Mouse (Mus musculus) right cerebral cortex, adult 18-20 months (tissue): ENCODE results near the gene Slc35f6.
"Not testable (repeated sequence)": the region's sequence is repeated elsewhere in the genome, so short reads cannot be mapped to it uniquely, and the experiment has no call there.

Source experiments
- DNase-seq: peaks from one replicate; pipeline ENCODE4 v3.0.0; 2022; ENCODE audit warnings: mixed read lengths

The Slc35f6 gene

GRCm38 (mm10) chr5:30660813-30661212 lies 13.1 kb downstream of the Slc35f6 start:
- no peak for DNase-seq

GRCm38 (mm10) chr5:30665360-30665759 lies 17.6 kb downstream of the Slc35f6 start:
- DNase-seq = no peak

DNA sequence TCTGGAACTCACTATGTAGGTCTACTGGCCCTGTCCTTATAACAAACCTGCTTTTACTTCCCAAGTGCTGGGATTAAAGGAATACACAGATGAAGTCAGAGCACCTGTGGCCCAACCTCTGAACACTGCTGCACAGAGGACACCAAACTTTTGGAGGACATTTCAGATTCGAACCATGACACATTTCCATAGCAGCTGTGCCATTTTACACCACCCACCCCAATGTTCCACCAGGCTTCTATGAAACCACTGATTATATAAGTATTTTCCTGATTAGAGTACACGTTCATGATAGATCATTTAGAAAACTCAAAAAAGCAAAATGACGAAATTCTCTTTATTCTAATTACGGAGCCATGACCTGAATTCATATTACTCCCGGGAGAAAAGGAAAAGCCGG lies 18.2 kb downstream of the Slc35f6 start:
- DNase-seq = peak; percentile 66

GRCm38 (mm10) chr5:30666391-30667195 lies 18.9 kb downstream of the Slc35f6 start, which contains the start of gene Cenpa:
TSS of gene Cenpa (plus strand) at chr5:30666777.
- peak; percentile 96 for DNase-seq

- DNase-seq = no peak
Measured at GRCm38 (mm10) chr5:30667215-30667614, 19.5 kb downstream of the Slc35f6 start.

GRCm38 (mm10) chr5:30667686-30668085 lies 20.0 kb downstream of the Slc35f6 start:
- no peak for DNase-seq

GRCm38 (mm10) chr5:30668637-30669495 lies 21.1 kb downstream of the Slc35f6 start:
- no peak for DNase-seq

DNA sequence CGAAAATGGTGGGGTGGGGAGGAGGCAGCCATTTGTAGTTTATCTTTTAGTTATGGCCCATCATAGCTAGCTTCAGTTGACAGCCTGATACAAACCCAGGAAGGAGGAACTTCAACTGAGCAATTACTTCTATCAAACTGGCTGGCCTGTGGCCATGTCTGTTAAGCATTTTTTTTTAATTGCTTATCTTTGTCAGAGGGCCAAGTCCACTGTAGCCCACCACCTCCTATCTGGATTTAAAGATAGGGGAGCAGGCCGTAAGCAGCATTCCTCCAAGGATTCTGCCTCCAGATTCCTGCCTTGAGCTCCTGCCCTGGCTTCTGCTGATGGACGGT lies 21.7 kb downstream of the Slc35f6 start:
- DNase-seq = no peak

DNA sequence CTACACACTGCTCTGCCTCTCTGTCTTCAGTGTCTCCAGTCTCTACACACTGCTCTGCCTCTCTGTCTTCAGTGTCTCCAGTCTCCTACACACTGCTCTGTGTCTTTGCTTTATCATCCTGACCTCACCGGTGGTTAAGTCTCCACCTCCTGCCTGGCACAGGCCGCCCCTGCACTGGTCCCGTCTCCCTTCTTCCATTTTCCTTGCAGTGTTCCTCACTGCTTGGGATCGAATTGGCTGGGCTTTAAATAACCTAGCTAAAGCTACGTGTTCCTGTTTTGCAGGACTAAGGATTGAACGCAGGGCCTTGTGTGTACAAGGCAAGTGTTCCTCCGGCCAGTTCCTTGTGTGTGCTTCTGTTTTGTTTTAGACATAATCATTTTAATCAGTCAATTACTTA lies 22.4 kb downstream of the Slc35f6 start:
- no peak for DNase-seq

DNA sequence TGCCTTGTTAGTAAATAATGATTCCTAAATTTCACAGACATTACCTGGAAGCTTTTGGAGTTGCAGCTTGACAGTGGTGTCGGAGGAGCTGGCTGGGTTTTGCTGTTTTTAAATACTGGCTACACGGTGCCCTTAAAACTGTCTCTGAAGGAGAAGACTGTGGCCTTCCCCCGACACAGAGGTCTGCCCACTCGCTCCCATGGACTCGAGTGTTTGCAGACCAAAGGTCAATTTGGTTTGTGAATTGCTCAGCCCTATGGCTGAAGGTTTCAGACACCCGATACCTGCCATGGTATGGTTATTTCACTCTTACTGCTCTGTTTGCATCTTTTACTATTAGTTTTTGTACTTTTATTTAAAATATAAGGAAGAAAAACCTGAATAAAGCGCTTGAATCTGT lies 26.3 kb downstream of the Slc35f6 start:
- DNase-seq = no peak

GRCm38 (mm10) chr5:30676800-30677199 lies 29.1 kb downstream of the Slc35f6 start:
- DNase-seq = no peak

GRCm38 (mm10) chr5:30678069-30678468 lies 30.3 kb downstream of the Slc35f6 start:
- not testable (repeated sequence) for DNase-seq

GRCm38 (mm10) chr5:30678722-30679296 lies 31.1 kb downstream of the Slc35f6 start:
- no peak for DNase-seq

GRCm38 (mm10) chr5:30679593-30679992 lies 31.9 kb downstream of the Slc35f6 start:
- no peak for DNase-seq

DNA sequence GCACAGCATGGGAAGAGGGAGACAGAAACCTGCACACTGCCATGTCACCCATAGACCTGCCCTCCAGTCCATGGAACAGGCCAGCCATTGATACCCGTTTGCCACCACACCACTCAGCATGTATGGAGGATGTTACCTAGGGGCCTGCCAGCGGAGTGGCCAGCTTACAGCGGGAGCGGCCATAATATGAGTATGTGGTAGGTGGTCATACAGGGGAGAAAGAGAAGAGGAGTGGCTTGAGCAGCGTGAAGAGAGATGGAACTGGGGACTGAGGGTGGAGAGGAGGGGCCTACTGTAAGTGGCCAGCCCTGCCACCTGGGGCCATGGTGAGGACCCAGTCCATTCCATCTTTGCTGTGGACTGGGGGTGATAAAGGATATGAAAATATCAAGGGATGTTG lies 34.2 kb downstream of the Slc35f6 start:
- DNase-seq = no peak

- no peak for DNase-seq
Measured at GRCm38 (mm10) chr5:30682967-30683600, 35.4 kb downstream of the Slc35f6 start.

- no peak for DNase-seq
Measured at GRCm38 (mm10) chr5:30683993-30684392, 36.3 kb downstream of the Slc35f6 start.

DNA sequence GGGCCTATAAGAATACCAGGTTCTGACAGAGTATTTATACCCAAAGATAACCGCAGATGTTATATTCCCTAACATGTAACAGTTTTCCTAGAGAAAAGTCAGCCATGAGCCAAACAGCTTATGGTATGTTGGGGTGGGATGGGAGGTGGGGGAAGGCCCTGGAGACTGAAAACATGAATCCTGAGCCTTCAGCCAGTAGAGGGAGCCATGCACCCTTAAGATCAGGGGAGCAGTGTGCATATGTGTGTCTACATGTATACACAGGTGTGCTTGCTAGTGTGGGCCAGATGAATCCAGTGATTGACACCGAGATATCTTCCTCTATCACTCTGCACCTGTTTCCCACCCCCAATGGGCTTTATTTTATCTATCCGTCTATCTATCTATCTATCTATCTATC lies 39.0 kb downstream of the Slc35f6 start:
- no peak for DNase-seq

DNA sequence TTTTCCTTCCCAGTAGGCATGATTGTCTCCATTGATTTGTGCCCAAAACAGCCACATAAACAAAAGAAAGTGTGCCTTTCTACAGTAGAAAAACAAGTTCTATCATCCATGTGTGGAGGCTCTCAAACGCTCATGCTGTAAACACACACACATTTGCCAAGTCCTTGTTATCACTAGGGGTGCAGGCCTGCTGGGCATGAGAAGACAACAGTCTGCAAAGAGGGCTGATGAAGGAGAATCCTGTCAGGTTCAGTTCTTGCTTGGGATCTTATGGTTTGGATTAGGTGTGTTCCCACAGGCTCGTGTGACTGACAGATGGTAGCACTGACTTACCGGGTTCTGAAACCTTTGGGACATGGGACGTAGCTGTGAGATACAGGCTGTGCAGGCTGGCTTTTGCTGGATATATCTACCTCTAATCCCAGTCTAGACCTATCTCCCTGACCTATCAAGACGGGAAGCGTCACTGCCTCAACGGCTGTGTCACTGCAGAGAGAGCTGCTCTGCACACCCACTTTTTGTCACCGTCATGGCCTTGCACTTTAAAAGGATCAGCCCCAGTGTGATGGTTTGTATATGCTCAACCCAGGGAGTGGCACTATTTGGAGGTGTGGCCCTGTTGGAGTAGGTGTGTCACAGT lies 52.7 kb downstream of the Slc35f6 start:
- no peak for DNase-seq

DNA sequence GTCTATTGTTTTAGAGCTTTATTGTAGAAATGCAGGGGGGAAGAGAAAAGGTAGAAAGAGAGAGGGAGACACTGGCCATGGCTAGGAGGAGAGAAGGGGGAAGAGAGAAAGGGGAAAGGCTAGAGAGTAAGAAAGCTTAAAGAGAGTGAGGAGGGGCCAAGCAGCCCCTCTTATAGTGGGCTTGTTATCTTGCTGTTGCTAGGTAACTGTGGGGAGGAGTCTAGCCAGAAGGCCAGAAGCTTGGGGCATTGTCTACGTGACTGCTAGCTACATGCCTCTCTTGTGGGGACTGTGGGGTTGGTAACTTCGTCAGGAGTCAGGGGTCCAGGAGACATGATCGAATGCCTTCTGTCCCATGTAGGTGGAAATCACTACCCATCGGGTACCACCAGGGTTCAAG lies 53.6 kb downstream of the Slc35f6 start:
- DNase-seq = not testable (repeated sequence)

GRCm38 (mm10) chr5:30701866-30702265 lies 54.1 kb downstream of the Slc35f6 start:
- DNase-seq = no peak
